In genomic region chr2:71475311-71475710, GRCm38 (mm10) we compare ENCODE assay signal across 21 mouse cellular contexts. TPM values are rescaled to one million over a fixed set of nuclear protein-coding genes. Genes with fewer than 3 reads are reported as not detected.
DNase-seq lines count a peak whose midpoint lies in the region; ATAC-seq and TF ChIP-seq lines count a peak whose summit lies in the region.
"Had no signal": no experiment of that assay in that cellular context is flagged by ENCODE, and none has a peak within 500 bp of the region (broad histone marks: within the 10 kb centered on the region; RNA-seq: fewer than 3 reads in every experiment).

No protein-coding gene starts in this region.

- intact Hi-C loops in heart, postnatal 10 days (cut with DNase I), result no loop called here

- no peaks in the 10 kb centered on the region for H3K27me3 ChIP-seq in neural tube, embryonic 14.5 days (ENCODE audit: control insufficient read depth, insufficient read depth, low read length)
- no peaks in the 10 kb centered on the region for H3K27me3 ChIP-seq in embryonic facial prominence, embryonic 14.5 days (replicated peaks; ENCODE audit: control insufficient read depth, insufficient read depth, low read length)
- no peaks in the 10 kb centered on the region for H3K27me3 ChIP-seq in midbrain, embryonic 10.5 days (ENCODE audit: low read depth, poor library complexity, severe bottlenecking)
- H3K27me3 ChIP-seq: heart, embryonic 15.5 days; hindbrain, embryonic 12.5 days had no signal

- H3K9ac ChIP-seq in neural tube, embryonic 14.5 days (replicated peaks; ENCODE audit: low read depth, low read length), result 0 out of 2 replicates have a peak overlapping the region, but pooled peaks have one; percentile 16
- no peak overlapping the region for H3K9ac ChIP-seq in embryonic facial prominence, embryonic 14.5 days (ENCODE audit: low read depth, low read length)
- H3K9ac ChIP-seq: heart, embryonic 15.5 days; hindbrain, embryonic 12.5 days had no signal

- no peaks in the 10 kb centered on the region for H3K36me3 ChIP-seq in neural tube, embryonic 14.5 days (ENCODE audit: control insufficient read depth, insufficient read depth, low read length)
- no peaks in the 10 kb centered on the region for H3K36me3 ChIP-seq in embryonic facial prominence, embryonic 14.5 days (ENCODE audit: control insufficient read depth, insufficient read depth, low read length)
- no peaks in the 10 kb centered on the region for H3K36me3 ChIP-seq in midbrain, embryonic 10.5 days
- H3K36me3 ChIP-seq: heart, embryonic 10.5 days; heart, embryonic 15.5 days; hindbrain, embryonic 12.5 days had no signal

- peak; percentile 64 for DNase-seq in heart, adult 11 months
- no peak for DNase-seq in heart, postnatal 10 days
- DNase-seq in neural tube, embryonic 10.5 days (ENCODE audit: extremely low spot score, low spot score), result no peak
- no peak for DNase-seq in embryonic facial prominence, embryonic 14.5 days (ENCODE audit: low spot score)
- DNase-seq in midbrain, embryonic 10.5 days (ENCODE audit: low spot score), result no peak
- no peak for DNase-seq in adrenal gland, adult 8-10 months
- DNase-seq: adrenal gland, postnatal 10 days; cerebellum, adult 18-20 months; cerebellum, adult 9-11 months; cerebellum, postnatal 36 days; gastrocnemius, postnatal 36 days; heart, adult 18-20 months; kidney, adult 11 months; kidney, adult 9 months had no signal

- TF ChIP-seq CTCF in olfactory bulb, adult 2 months (IDR thresholded peaks at IDR 0.05; ENCODE audit: insufficient read depth, low read depth, low read length), result no peak

- 79% methylated on average over 10 of the region's 10 CpGs for WGBS in neural tube, embryonic 14.5 days
- WGBS in embryonic facial prominence, embryonic 14.5 days, result 40% methylated on average over 10 of the region's 10 CpGs
- WGBS in olfactory bulb, adult 2 months, result 43% methylated on average over 10 of the region's 10 CpGs
- 88% methylated on average over 10 of the region's 10 CpGs for WGBS in midbrain, embryonic 10.5 days

- no peak overlapping the region for H3K27ac ChIP-seq in neural tube, embryonic 14.5 days (ENCODE audit: low read depth, low read length)
- H3K27ac ChIP-seq in embryonic facial prominence, embryonic 14.5 days (replicated peaks; ENCODE audit: low read depth, low read length), result peak overlapping the region; percentile 76
- peak overlapping the region; percentile 67 for H3K27ac ChIP-seq in olfactory bulb, adult 2 months (ENCODE audit: insufficient read depth, low read depth, low read length)
- no peak overlapping the region for H3K27ac ChIP-seq in midbrain, embryonic 10.5 days (replicated peaks)
- H3K27ac ChIP-seq: heart, embryonic 10.5 days; heart, embryonic 15.5 days; hindbrain, embryonic 12.5 days; hindbrain, postnatal 0 days had no signal

- no peaks in the 10 kb centered on the region for H3K9me3 ChIP-seq in neural tube, embryonic 14.5 days (ENCODE audit: control insufficient read depth, low read length)
- H3K9me3 ChIP-seq in embryonic facial prominence, embryonic 14.5 days (ENCODE audit: control insufficient read depth, low read length), result peaks cover 6% of the 10 kb centered on the region; the same call in 1 of the 2 replicates
- no peaks in the 10 kb centered on the region for H3K9me3 ChIP-seq in midbrain, embryonic 10.5 days (replicated peaks)
- H3K9me3 ChIP-seq: heart, embryonic 10.5 days; heart, embryonic 15.5 days; hindbrain, embryonic 12.5 days had no signal

- TF ChIP-seq POLR2A in olfactory bulb, adult 2 months (IDR thresholded peaks at IDR 0.05; ENCODE audit: insufficient read depth, low read depth, low read length), result no peak

- ATAC-seq in neural tube, embryonic 14.5 days (ENCODE audit: low read depth), result no peak
- no peak for ATAC-seq in embryonic facial prominence, embryonic 14.5 days (ENCODE audit: low read depth)
- ATAC-seq: forebrain, embryonic 14.5 days; hindbrain, postnatal 0 days had no signal

- no peak overlapping the region for H3K4me2 ChIP-seq in neural tube, embryonic 14.5 days (ENCODE audit: low read depth, low read length)
- H3K4me2 ChIP-seq in embryonic facial prominence, embryonic 14.5 days (ENCODE audit: low read depth, low read length), result no peak overlapping the region; the same call in 1 of the 2 replicates
- H3K4me2 ChIP-seq: heart, embryonic 15.5 days; hindbrain, embryonic 12.5 days had no signal

- peaks cover 3% of the 10 kb centered on the region; the same call in 1 of the 2 replicates for H3K4me1 ChIP-seq in neural tube, embryonic 14.5 days (ENCODE audit: control insufficient read depth, insufficient read depth, low read length)
- H3K4me1 ChIP-seq in embryonic facial prominence, embryonic 14.5 days (ENCODE audit: control insufficient read depth, insufficient read depth, low read length), result peaks cover 28% of the 10 kb centered on the region
- peaks cover 10% of the 10 kb centered on the region for H3K4me1 ChIP-seq in olfactory bulb, adult 2 months (ENCODE audit: control insufficient read depth, insufficient read depth, low read length)
- peaks cover 12% of the 10 kb centered on the region for H3K4me1 ChIP-seq in midbrain, embryonic 10.5 days

- no peak overlapping the region for H3K4me3 ChIP-seq in neural tube, embryonic 14.5 days (ENCODE audit: low read depth, low read length)
- no peak overlapping the region for H3K4me3 ChIP-seq in embryonic facial prominence, embryonic 14.5 days (ENCODE audit: low read depth, low read length)
- no peak overlapping the region for H3K4me3 ChIP-seq in olfactory bulb, adult 2 months (ENCODE audit: insufficient read depth, low read depth, low read length)
- H3K4me3 ChIP-seq in midbrain, embryonic 10.5 days, result no peak overlapping the region
- H3K4me3 ChIP-seq: heart, embryonic 10.5 days; heart, embryonic 15.5 days; hindbrain, embryonic 12.5 days had no signal

RNA-seq across cellular contexts. Expression of gene Metap1d, which starts 22.2 kb away (rescaled TPM):
- total RNA-seq in heart, postnatal 10 days (2021), result 10 to 100 TPM; 37.3 to 38.4 TPM
- 39.3 and 40.9 TPM in 2 replicates for polyA plus RNA-seq in neural tube, embryonic 14.5 days (2014; fragmentation: Nextera tagmentation; extraction: Ambion mirVana)
- polyA plus RNA-seq in embryonic facial prominence, embryonic 14.5 days (2014; fragmentation: Nextera tagmentation; extraction: Ambion mirVana), result 43.0 and 44.6 TPM in 2 replicates
- not detected in 2 replicates for polyA plus RNA-seq in olfactory bulb, adult 2 months (2012; ENCODE audit: insufficient read depth, insufficient read length, low replicate concordance, missing spikeins)
- 26.6 and 28.2 TPM in 2 replicates for polyA plus RNA-seq in midbrain, embryonic 10.5 days (2016; fragmentation: Nextera tagmentation; extraction: Ambion mirVana)
- total RNA-seq in adrenal gland, adult 8-10 months (2022), result 10 to 100 TPM; 29.7 to 44.5 (median 37.1) TPM

RNA-seq across cellular contexts. Expression of gene Dlx1, which starts 52.6 kb away (rescaled TPM):
- total RNA-seq in heart, postnatal 10 days (2021), result under 1 TPM in 1 of 2 experiments, not detected in 1; 0.48 TPM
- 0.36 TPM in 1 of 2 replicates, not detected in the other for polyA plus RNA-seq in neural tube, embryonic 14.5 days (2014; fragmentation: Nextera tagmentation; extraction: Ambion mirVana)
- polyA plus RNA-seq in embryonic facial prominence, embryonic 14.5 days (2014; fragmentation: Nextera tagmentation; extraction: Ambion mirVana), result 13.1 and 15.2 TPM in 2 replicates
- 355 TPM in 1 of 2 replicates, not detected in the other for polyA plus RNA-seq in olfactory bulb, adult 2 months (2012; ENCODE audit: insufficient read depth, insufficient read length, low replicate concordance, missing spikeins)
- polyA plus RNA-seq in midbrain, embryonic 10.5 days (2016; fragmentation: Nextera tagmentation; extraction: Ambion mirVana), result 12.2 and 22.4 TPM in 2 replicates
- under 1 TPM; 0.24 to 0.61 (median 0.42) TPM for total RNA-seq in adrenal gland, adult 8-10 months (2022)
- total RNA-seq: gastrocnemius, postnatal 36 days had no signal
- polyA plus RNA-seq: hindbrain, postnatal 0 days had no signal

Comparison
In these comparisons a context has a peak if more than half of its experiments do, and no peak if none do; other contexts are left out.
1. H3K27ac ChIP-seq: peak in embryonic facial prominence, embryonic 14.5 days (single experiment) and olfactory bulb, adult 2 months (single experiment); none in neural tube, embryonic 14.5 days (single experiment) and midbrain, embryonic 10.5 days (single experiment).
2. RNA of gene Dlx1, which starts 52.6 kb away (polyA plus RNA-seq): 355 TPM in olfactory bulb, adult 2 months; 13.1 to 15.2 TPM in embryonic facial prominence, embryonic 14.5 days, 12.2 to 22.4 TPM in midbrain, embryonic 10.5 days and 0.36 TPM in neural tube, embryonic 14.5 days; every median in the first group is over 10 times any median in the second.